Mouse (Mus musculus) liver, adult 2 months (tissue): Measurements from ENCODE around the gene Ptpn4. TPM values are rescaled to one million over a fixed set of nuclear protein-coding genes. Genes with fewer than 3 reads are reported as not detected.

Source experiments
- DNase-seq: peaks from one replicate; pipeline ENCODE4 v3.0.0-alpha.2; 2011; ENCODE audit warnings: low read depth, low spot score; ENCODE audit errors: extremely low read depth
- H3K27ac ChIP-seq: fragments of 200-500 bp; replicated peaks from 2 replicates; pipeline ENCODE4 v1.5.1; 2012; ENCODE audit warnings: low read depth, mild to moderate bottlenecking, control low read depth, inconsistent platforms, low read length; ENCODE audit not compliant: insufficient read depth
- H3K27me3 ChIP-seq: fragments of 200-500 bp; 2 replicates; pipeline ENCODE4 v1.6.1; 2012; ENCODE audit warnings: mild to moderate bottlenecking, moderate library complexity, low read length, inconsistent platforms; ENCODE audit not compliant: control insufficient read depth, insufficient read depth
- H3K36me3 ChIP-seq: fragments of 200-500 bp; 2 replicates; pipeline ENCODE4 v1.6.1; 2012; ENCODE audit warnings: low read length, inconsistent platforms; ENCODE audit not compliant: control insufficient read depth, insufficient read depth
- H3K4me1 ChIP-seq: fragments of 200-500 bp; 2 replicates; pipeline ENCODE4 v1.6.1; 2011; ENCODE audit warnings: low read length; ENCODE audit not compliant: control insufficient read depth, insufficient read depth
- H3K4me3 ChIP-seq: fragments of 200-500 bp; 2 replicates; pipeline ENCODE4 v1.5.1; 2011; ENCODE audit warnings: low read depth, mild to moderate bottlenecking, control low read depth, low read length, moderate library complexity; ENCODE audit not compliant: insufficient read depth
- H3K79me2 ChIP-seq: fragments of 200-500 bp; 2 replicates; pipeline ENCODE4 v1.6.1; 2012; ENCODE audit warnings: inconsistent platforms, mild to moderate bottlenecking, low read length, moderate library complexity; ENCODE audit not compliant: control insufficient read depth, insufficient read depth
- H3K9ac ChIP-seq: fragments of 200-500 bp; 2 replicates; pipeline ENCODE4 v1.6.1; 2012; ENCODE audit warnings: low read depth, mild to moderate bottlenecking, control low read depth, inconsistent platforms, low read length
- CTCF ChIP-seq: fragments of 200-500 bp; IDR thresholded peaks from 2 replicates; pipeline ENCODE4 v1.5.1; 2011; ENCODE audit warnings: low read depth, low read length, control low read depth
- POLR2A ChIP-seq: fragments of 200-500 bp; IDR thresholded peaks from 2 replicates; pipeline ENCODE4 v1.6.1; 2011; ENCODE audit warnings: low read length, control low read depth; ENCODE audit not compliant: insufficient read depth; ENCODE audit errors: extremely low read depth
- WGBS: fragments of 180-500 bp; shearing (Covaris S2); methylation state at CpG from one replicate; pipeline ENCODE4 v1.1.7; 2018; 5-methylcytosine and 5-hydroxymethylcytosine counted together
- polyA plus RNA-seq: library from polyadenylated mRNA; depleted of rRNA; stranded (reverse); fragments of >200 nt; gene quantifications from 2 replicates; pipeline ENCODE4 v1.2.3, GENCODE M21; 2012
- total RNA-seq: library from RNA; depleted of rRNA; stranded (reverse); fragments of >200 nt; gene quantifications from 2 replicates; pipeline ENCODE4 v1.2.3, GENCODE M21; 2014

Ptpn4 gene
- total and polyA plus RNA-seq, 2 experiments = 1.2 to 6.6 TPM

DNA sequence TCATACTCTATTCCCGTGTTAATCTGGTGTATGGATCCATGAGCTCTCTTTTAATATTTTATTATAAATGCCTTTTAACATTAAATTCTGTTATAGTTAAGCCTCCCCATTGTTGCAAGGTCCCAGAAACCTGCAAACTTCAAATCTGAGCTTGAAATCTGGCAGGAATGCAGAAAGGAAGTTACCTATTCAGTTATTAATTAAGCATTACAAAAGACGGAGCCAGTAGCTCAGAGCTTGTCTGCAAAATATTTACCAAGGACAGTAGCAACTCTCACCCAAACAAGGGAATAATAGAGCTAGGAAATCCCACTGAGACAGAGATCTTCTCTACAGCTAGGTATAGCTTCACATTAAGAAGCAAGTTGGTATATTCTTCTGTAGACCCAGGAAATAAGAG is 106.2 kb downstream of the Ptpn4 start:
- DNase-seq = no peak

DNA sequence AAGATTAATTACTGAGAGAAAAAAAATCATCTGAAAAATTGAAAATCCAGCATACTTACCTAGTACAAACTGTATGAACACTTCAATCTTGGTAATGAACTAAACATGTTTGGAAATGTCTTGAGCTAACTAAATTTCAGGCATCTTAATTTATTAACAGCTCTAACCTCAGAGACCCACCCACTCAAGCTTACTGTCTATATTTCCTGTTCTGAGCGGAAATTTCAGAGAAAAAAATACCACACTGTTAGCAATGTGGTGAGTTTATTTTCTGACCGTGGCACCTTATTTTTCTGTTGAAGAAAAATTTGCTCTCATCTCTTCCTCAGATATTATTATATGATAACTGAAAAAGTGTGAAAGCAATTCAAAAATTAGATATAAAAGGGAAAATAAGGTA is 124.4 kb downstream of the Ptpn4 start:
- Histone ChIP-seq H3K9ac (no peak overlapping the region), H3K36me3 (no peaks in the 10 kb centered on the region), H3K4me1 (no peaks in the 10 kb centered on the region), H3K4me3 (no peak overlapping the region), H3K79me2 (no peaks in the 10 kb centered on the region), H3K27ac (no peak overlapping the region), H3K27me3 (no peaks in the 10 kb centered on the region)
- no peak for TF ChIP-seq CTCF
- no peak for TF ChIP-seq POLR2A
- WGBS = 85% methylated on average over 2 of the region's 2 CpGs
- no peak for DNase-seq

More for the DNA sequence above, 106.2 kb downstream of the Ptpn4 start:
- Histone ChIP-seq H3K4me1 (no peaks in the 10 kb centered on the region), H3K9ac (no peak overlapping the region), H3K36me3 (no peaks in the 10 kb centered on the region), H3K79me2 (no peaks in the 10 kb centered on the region), H3K27me3 (no peaks in the 10 kb centered on the region), H3K27ac (no peak overlapping the region), H3K4me3 (no peak overlapping the region)
- TF ChIP-seq CTCF (no peak), POLR2A (no peak)
- 69% methylated on average over 2 of the region's 2 CpGs for WGBS

DNA sequence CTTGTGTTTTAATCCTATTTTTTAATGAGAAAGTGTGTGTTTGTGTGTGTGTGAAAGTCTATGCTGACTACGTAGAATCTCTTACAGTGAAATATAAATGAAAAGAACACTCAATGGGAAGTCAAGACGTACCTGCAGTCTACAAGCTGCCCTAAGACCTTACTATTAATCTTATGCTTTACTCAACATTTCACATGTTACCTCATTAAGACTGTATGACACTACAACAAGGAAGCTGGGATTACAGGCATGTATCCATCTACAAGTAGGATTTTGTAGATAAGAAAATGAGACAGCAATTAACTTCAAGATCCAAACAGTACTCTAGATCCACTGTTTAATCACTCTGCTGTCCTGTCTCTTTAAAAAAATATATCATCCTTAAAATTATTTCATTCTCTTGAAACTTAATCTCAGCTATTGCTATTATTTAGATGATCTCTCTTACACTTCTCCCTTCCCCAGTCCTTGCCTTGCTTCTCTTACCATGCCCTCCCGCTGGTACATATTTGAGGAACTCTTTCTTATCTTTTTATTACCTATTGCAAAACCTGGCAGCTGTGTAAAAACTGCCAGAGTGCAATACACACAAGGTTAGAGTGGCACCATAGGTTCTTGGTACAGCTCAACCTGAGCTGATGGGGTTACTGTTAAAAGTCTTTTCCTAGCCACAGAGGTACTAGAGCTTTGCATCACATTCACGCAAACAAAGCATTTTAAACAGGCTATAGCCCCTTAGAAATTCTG is 130.8 kb downstream of the Ptpn4 start:
- no peaks in the 10 kb centered on the region for H3K4me1 ChIP-seq
- no peaks in the 10 kb centered on the region for H3K79me2 ChIP-seq
- H3K4me3 ChIP-seq = no peak overlapping the region
- no peak overlapping the region for H3K9ac ChIP-seq
- no peak overlapping the region for H3K27ac ChIP-seq
- TF ChIP-seq POLR2A = no peak
- no peak for TF ChIP-seq CTCF
- 78% methylated on average over 4 of the region's 4 CpGs for WGBS
- DNase-seq = peak; percentile 21
- H3K27me3 ChIP-seq = no peaks in the 10 kb centered on the region
- no peaks in the 10 kb centered on the region for H3K36me3 ChIP-seq

DNA sequence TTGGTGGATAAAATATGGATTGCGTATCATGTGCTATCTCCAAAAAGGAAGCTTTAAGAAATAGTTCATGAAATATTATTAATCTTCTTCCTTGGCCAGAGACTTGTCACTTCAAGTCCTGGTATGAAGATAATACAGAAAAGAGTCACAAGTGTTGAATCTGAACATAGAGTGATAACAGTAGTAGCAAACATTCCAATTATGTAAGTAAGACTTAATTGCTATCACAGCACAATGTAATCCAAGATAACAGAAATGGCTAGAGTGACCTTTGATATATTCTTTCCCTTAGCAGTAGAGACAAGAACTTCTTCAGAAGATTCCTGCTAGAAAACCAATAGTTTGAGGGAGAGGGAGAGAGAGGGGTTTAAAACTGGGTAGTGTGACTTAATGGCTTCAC is 140.6 kb downstream of the Ptpn4 start:
- TF ChIP-seq CTCF (no peak), POLR2A (no peak)
- no peak for DNase-seq
- Histone ChIP-seq H3K27me3 (no peaks in the 10 kb centered on the region), H3K27ac (no peak overlapping the region), H3K4me3 (no peak overlapping the region), H3K4me1 (no peaks in the 10 kb centered on the region), H3K36me3 (peaks cover 4% of the 10 kb centered on the region; the same call in 1 of the 2 replicates), H3K79me2 (no peaks in the 10 kb centered on the region), H3K9ac (no peak overlapping the region)
- 83% methylated on average over 1 of the region's 1 CpGs for WGBS

DNA sequence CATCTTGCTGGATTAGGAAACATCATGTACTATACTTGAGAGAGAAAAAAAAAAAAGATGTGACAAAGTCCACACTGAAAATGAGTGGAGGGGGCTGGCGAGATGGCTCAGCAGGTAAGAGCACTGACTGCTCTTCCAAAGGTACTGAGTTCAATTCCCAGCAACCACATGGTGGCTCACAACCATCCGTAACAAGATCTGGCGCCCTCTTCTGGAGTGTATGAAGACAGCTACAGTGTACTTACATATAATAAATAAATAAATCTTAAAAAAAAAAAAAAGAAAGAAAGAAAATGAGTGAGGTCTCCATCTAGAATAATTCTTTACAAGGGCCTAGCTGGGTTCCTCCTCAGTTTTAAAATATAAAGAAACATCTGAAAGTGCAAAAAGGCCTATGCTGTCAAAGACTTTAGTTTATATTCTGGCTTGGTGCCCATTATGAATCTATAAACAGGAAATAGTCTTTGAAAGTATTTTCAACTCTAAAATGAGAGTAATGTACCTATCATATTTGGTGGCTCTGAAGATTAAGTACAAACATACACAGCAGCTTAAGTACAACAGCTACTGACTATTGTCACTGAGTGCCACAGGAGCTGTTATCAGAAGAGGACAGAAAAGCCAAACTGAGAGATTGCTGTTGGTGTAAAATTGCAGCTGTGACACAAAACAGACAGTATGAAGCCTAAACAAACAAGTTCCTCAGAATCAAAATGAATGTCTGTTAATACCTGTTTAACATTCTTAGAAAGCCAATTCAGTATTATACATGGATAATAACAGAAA is 151.4 kb downstream of the Ptpn4 start:
- WGBS = 98% methylated on average over 3 of the region's 3 CpGs
- DNase-seq = no peak
- TF ChIP-seq CTCF (no peak), POLR2A (no peak)
- H3K4me1 ChIP-seq = no peaks in the 10 kb centered on the region; the same call in 1 of the 2 replicates
- no peak overlapping the region for H3K9ac ChIP-seq
- no peaks in the 10 kb centered on the region for H3K27me3 ChIP-seq
- H3K36me3 ChIP-seq = peaks cover 8% of the 10 kb centered on the region
- no peak overlapping the region for H3K27ac ChIP-seq
- H3K4me3 ChIP-seq = no peak overlapping the region
- H3K79me2 ChIP-seq = no peaks in the 10 kb centered on the region
